Mouse (Mus musculus): Measurements from ENCODE around the gene Nfe2l2.
"Not testable (repeated sequence)": the region's sequence is repeated elsewhere in the genome, so short reads cannot be mapped to it uniquely, and the experiment has no call there.

The Nfe2l2 gene

GRCm38 (mm10) chr2:75642312-75642711 lies 62.1 kb downstream of the Nfe2l2 start:
- DNase-seq = not testable (repeated sequence)

- DNase-seq = not testable (repeated sequence)
These were observed 64.9 kb downstream of the Nfe2l2 start for GRCm38 (mm10) chr2:75639535-75639934.

GRCm38 (mm10) chr2:75637822-75638221 lies 66.6 kb downstream of the Nfe2l2 start:
- not testable (repeated sequence) for DNase-seq

- no peak for DNase-seq
These were observed 67.1 kb downstream of the Nfe2l2 start for GRCm38 (mm10) chr2:75637361-75637760.

- DNase-seq = not testable (repeated sequence)
These were observed 67.5 kb downstream of the Nfe2l2 start for GRCm38 (mm10) chr2:75637055-75637304.

GRCm38 (mm10) chr2:75636261-75637054 lies 68.0 kb downstream of the Nfe2l2 start:
- DNase-seq = peak; percentile 52

GRCm38 (mm10) chr2:75634431-75634830 lies 70.0 kb downstream of the Nfe2l2 start:
- DNase-seq = not testable (repeated sequence)

- DNase-seq = peak; percentile 33
These were observed 70.7 kb downstream of the Nfe2l2 start for GRCm38 (mm10) chr2:75633784-75634183.

- peak; percentile 28 for DNase-seq
These were observed 71.1 kb downstream of the Nfe2l2 start for GRCm38 (mm10) chr2:75633381-75633780.

- DNase-seq = no peak
These were observed 71.7 kb downstream of the Nfe2l2 start for GRCm38 (mm10) chr2:75632721-75633181.

- DNase-seq = no peak
These were observed 72.4 kb downstream of the Nfe2l2 start for GRCm38 (mm10) chr2:75632043-75632442.

GRCm38 (mm10) chr2:75631421-75631820 lies 73.0 kb downstream of the Nfe2l2 start:
- no peak for DNase-seq

GRCm38 (mm10) chr2:75628487-75628886 lies 76.0 kb downstream of the Nfe2l2 start:
- DNase-seq = no peak

GRCm38 (mm10) chr2:75626597-75627440 lies 77.6 kb downstream of the Nfe2l2 start:
- no peak for DNase-seq
